9 mouse cellular contexts compared by ENCODE assay signal in genomic region chr4:120225135-120225780, GRCm38 (mm10).
A peak's percentile ranks its signal among the peaks of the same experiment; 100 is the strongest.
DNase-seq lines count a peak whose midpoint lies in the region; ATAC-seq lines count a peak whose summit lies in the region.
"Had no signal": no experiment of that assay in that cellular context is flagged by ENCODE, and none has a peak within 500 bp of the region (broad histone marks: within the 10 kb centered on the region; RNA-seq: fewer than 3 reads in every experiment).

No protein-coding gene starts in this region.

- H3K9ac ChIP-seq in neural tube, embryonic 15.5 days (replicated peaks), result no peak overlapping the region
- H3K9ac ChIP-seq in liver, embryonic 11.5 days (ENCODE audit: low read depth, low read length), result no peak overlapping the region
- H3K9ac ChIP-seq in neural tube, embryonic 12.5 days, result no peak overlapping the region
- H3K9ac ChIP-seq: embryonic facial prominence, embryonic 12.5 days had no signal

- no peaks in the 10 kb centered on the region for H3K9me3 ChIP-seq in neural tube, embryonic 15.5 days (replicated peaks)
- no peaks in the 10 kb centered on the region for H3K9me3 ChIP-seq in liver, embryonic 11.5 days (ENCODE audit: control insufficient read depth, low read length)
- H3K9me3 ChIP-seq in neural tube, embryonic 12.5 days, result no peaks in the 10 kb centered on the region
- H3K9me3 ChIP-seq: embryonic facial prominence, embryonic 12.5 days had no signal

- no peak for ATAC-seq in neural tube, embryonic 15.5 days (ENCODE audit: low FRiP score)
- no peak for ATAC-seq in liver, embryonic 11.5 days (replicated peaks; ENCODE audit: low FRiP score)
- peak; percentile 34; the same call in 1 of the 2 replicates for ATAC-seq in neural tube, embryonic 12.5 days (ENCODE audit: low FRiP score, low read depth)

- no peak overlapping the region for H3K4me3 ChIP-seq in neural tube, embryonic 15.5 days (replicated peaks)
- no peak overlapping the region for H3K4me3 ChIP-seq in liver, embryonic 11.5 days (ENCODE audit: low read depth, low read length)
- no peak overlapping the region for H3K4me3 ChIP-seq in neural tube, embryonic 12.5 days
- H3K4me3 ChIP-seq: embryonic facial prominence, embryonic 12.5 days had no signal

- H3K4me1 ChIP-seq in neural tube, embryonic 15.5 days, result peaks cover 25% of the 10 kb centered on the region
- no peaks in the 10 kb centered on the region for H3K4me1 ChIP-seq in liver, embryonic 11.5 days (replicated peaks; ENCODE audit: control insufficient read depth, insufficient read depth, low read length)
- peaks cover under 1% of the 10 kb centered on the region; the same call in 1 of the 2 replicates for H3K4me1 ChIP-seq in neural tube, embryonic 12.5 days

- H3K4me2 ChIP-seq in neural tube, embryonic 15.5 days, result no peak overlapping the region
- H3K4me2 ChIP-seq in liver, embryonic 11.5 days, result no peak overlapping the region
- H3K4me2 ChIP-seq in neural tube, embryonic 12.5 days (replicated peaks), result no peak overlapping the region
- H3K4me2 ChIP-seq: embryonic facial prominence, embryonic 12.5 days had no signal

- no peaks in the 10 kb centered on the region for H3K27me3 ChIP-seq in neural tube, embryonic 15.5 days (replicated peaks)
- H3K27me3 ChIP-seq in liver, embryonic 11.5 days (replicated peaks; ENCODE audit: control insufficient read depth, insufficient read depth, low read length), result no peaks in the 10 kb centered on the region; the same call in 1 of the 2 replicates
- 0 out of 2 replicates have a peak, but pooled peaks cover 6% of the 10 kb centered on the region for H3K27me3 ChIP-seq in neural tube, embryonic 12.5 days (replicated peaks)
- H3K27me3 ChIP-seq: embryonic facial prominence, embryonic 12.5 days had no signal

- 34% methylated on average over 6 of the region's 6 CpGs for WGBS in neural tube, embryonic 15.5 days
- whole genome bisulfite sequencing in liver, embryonic 11.5 days, result 57% methylated on average over 6 of the region's 6 CpGs
- WGBS in neural tube, embryonic 12.5 days, result 63% methylated on average over 6 of the region's 6 CpGs

- peak; percentile 74 for DNase-seq in neural tube, embryonic 10.5 days (ENCODE audit: extremely low spot score, low spot score)
- peak; percentile 91 to 92 for DNase-seq in cerebellum, postnatal 14 days
- DNase-seq in gastrocnemius, adult 18-20 months (ENCODE audit: low spot score), result peak; percentile 85
- peak; percentile 71 for DNase-seq in kidney, adult 9 months
- DNase-seq in liver, embryonic 11.5 days (ENCODE audit: low spot score), result peak; percentile 64
- peak; percentile 46 for DNase-seq in testis, postnatal 14 days (ENCODE audit: low spot score)

- no peaks in the 10 kb centered on the region for H3K36me3 ChIP-seq in neural tube, embryonic 15.5 days
- no peaks in the 10 kb centered on the region for H3K36me3 ChIP-seq in liver, embryonic 11.5 days (ENCODE audit: control insufficient read depth, insufficient read depth, low read length)
- H3K36me3 ChIP-seq in neural tube, embryonic 12.5 days, result no peaks in the 10 kb centered on the region
- H3K36me3 ChIP-seq: embryonic facial prominence, embryonic 12.5 days had no signal

- no peak overlapping the region for H3K27ac ChIP-seq in neural tube, embryonic 15.5 days (replicated peaks)
- H3K27ac ChIP-seq in liver, embryonic 11.5 days (ENCODE audit: low read depth, low read length), result no peak overlapping the region
- H3K27ac ChIP-seq in neural tube, embryonic 12.5 days, result no peak overlapping the region
- H3K27ac ChIP-seq: embryonic facial prominence, embryonic 12.5 days had no signal
